Mouse (Mus musculus): Measurements from ENCODE around the gene Nit1. TPM values are rescaled to one million over a fixed set of nuclear protein-coding genes. Genes with fewer than 3 reads are reported as not detected.
"Not testable (repeated sequence)": the region's sequence is repeated elsewhere in the genome, so short reads cannot be mapped to it uniquely, and the experiment has no call there.

The Nit1 gene
- total RNA-seq, 2 experiments from 2014 or later = 20.1 to 22.5 TPM

- no peak for DNase-seq
Observed at GRCm38 (mm10) chr1:171349210-171349609, 3.8 kb upstream of the Nit1 start.

- peak; percentile 28 for DNase-seq
Observed at GRCm38 (mm10) chr1:171348665-171349064, 3.2 kb upstream of the Nit1 start.

- no peak for DNase-seq
Observed at GRCm38 (mm10) chr1:171346095-171346450, 627 bp upstream of the Nit1 start.

- no peak for DNase-seq
Observed at GRCm38 (mm10) chr1:171344715-171345114, 731 bp downstream of the Nit1 start.

- peak; percentile 44 for DNase-seq
Observed at GRCm38 (mm10) chr1:171343922-171344677, 1.3 kb downstream of the Nit1 start.

- no peak for DNase-seq
Observed at GRCm38 (mm10) chr1:171342262-171343207, 2.9 kb downstream of the Nit1 start.

GRCm38 (mm10) chr1:171330216-171330560 lies 15.3 kb downstream of the Nit1 start:
- DNase-seq = no peak

- DNase-seq = peak; percentile 83
Observed at GRCm38 (mm10) chr1:171329433-171330215, 15.8 kb downstream of the Nit1 start.

GRCm38 (mm10) chr1:171328839-171329432 lies 16.5 kb downstream of the Nit1 start, which contains the start of gene Dedd:
Dedd (plus strand) TSS chr1:171329145.
- peak; percentile 81 for DNase-seq

GRCm38 (mm10) chr1:171328244-171328643 lies 17.2 kb downstream of the Nit1 start:
- DNase-seq = no peak

GRCm38 (mm10) chr1:171326588-171326987 lies 18.9 kb downstream of the Nit1 start:
- DNase-seq = not testable (repeated sequence)

GRCm38 (mm10) chr1:171325571-171325970 lies 19.9 kb downstream of the Nit1 start:
- DNase-seq = no peak

- no peak for DNase-seq
Observed at GRCm38 (mm10) chr1:171322012-171322411, 23.4 kb downstream of the Nit1 start.

GRCm38 (mm10) chr1:171321415-171321814 lies 24.0 kb downstream of the Nit1 start:
- no peak for DNase-seq

GRCm38 (mm10) chr1:171320151-171320550 lies 25.3 kb downstream of the Nit1 start:
- no peak for DNase-seq

- no peak for DNase-seq
Observed at GRCm38 (mm10) chr1:171319748-171320147, 25.7 kb downstream of the Nit1 start.

GRCm38 (mm10) chr1:171309321-171309720 lies 36.1 kb downstream of the Nit1 start:
- DNase-seq = no peak

GRCm38 (mm10) chr1:171306157-171306556 lies 39.3 kb downstream of the Nit1 start:
- not testable (repeated sequence) for DNase-seq

- no peak for DNase-seq
Observed at GRCm38 (mm10) chr1:171298226-171298625, 47.2 kb downstream of the Nit1 start.

- DNase-seq = no peak
Observed at GRCm38 (mm10) chr1:171295063-171295402, 50.4 kb downstream of the Nit1 start.

- DNase-seq = peak; percentile 72
Observed at GRCm38 (mm10) chr1:171294298-171295062, 51.0 kb downstream of the Nit1 start, which contains the start of gene Ufc1. Ufc1 (minus strand) TSS chr1:171295024.

Measured in gastrocnemius, postnatal 10 days (tissue).